Mouse (Mus musculus) gastrocnemius, postnatal 36 days (tissue): Measurements from ENCODE around the gene Mtln. TPM values are rescaled to one million over a fixed set of nuclear protein-coding genes. Genes with fewer than 3 reads are reported as not detected.

Source experiments
- DNase-seq, 2 experiments: peaks; one replicate each; pipeline ENCODE4 v3.0.0; 2022
- intact Hi-C: fragments of 180-260 bp; cut with DNase I; formaldehyde crosslinking; loops from one replicate; pipeline ENCODE4 v1.15.1; 2025
- long read RNA-seq, 2 experiments: library from polyadenylated mRNA; stranded (forward); transcript quantifications; one replicate each; pipeline ENCODE4 v2.0.0; 2021
- total RNA-seq, 2 experiments: library from RNA; stranded (reverse); gene quantifications; 2 replicates each; pipeline ENCODE4 v1.2.3; 2021

The Mtln gene
- total RNA-seq = 100 to 1,000 TPM; 105 to 118 TPM
- long read RNA-seq, experiment 1, transcript Mtln-201 (2 exons, 800 nt) = major isoform, 414 of 414 reads
- long read RNA-seq, experiment 1, partial matches to known transcripts = 0 of 414 reads
- long read RNA-seq, experiment 1, other reads (novel, unspliced or antisense) = 0 of 414 reads
- long read RNA-seq, experiment 2, transcript Mtln-201 (2 exons, 800 nt) = major isoform, 504 of 504 reads
- long read RNA-seq, experiment 2, partial matches to known transcripts = 0 of 504 reads
- long read RNA-seq, experiment 2, other reads (novel, unspliced or antisense) = 0 of 504 reads

- peak; percentile 76 to 79 for DNase-seq
- intact Hi-C loops = no loop called here
Measured at GRCm38 (mm10) chr2:127791919-127792603, at the start of gene Mtln. Gene Mtln, minus strand, starts transcription at chr2:127792488.

- DNase-seq = no peak
- intact Hi-C loops = loop anchor here (10.0 kb wide), 1 partner anchor 157 kb away; no protein-coding TSS in a partner anchor
Measured at GRCm38 (mm10) chr2:127841402-127841801, 49.1 kb upstream of the Mtln start.

- intact Hi-C loops = no loop called here
- DNase-seq = no peak
Measured at GRCm38 (mm10) chr2:127839425-127839824, 47.1 kb upstream of the Mtln start.

GRCm38 (mm10) chr2:127838576-127838975 is 46.3 kb upstream of the Mtln start, which contains the start of gene Acoxl:
Gene Acoxl, plus strand, starts transcription at chr2:127838876.
- DNase-seq = no peak
- intact Hi-C loops = no loop called here

DNA sequence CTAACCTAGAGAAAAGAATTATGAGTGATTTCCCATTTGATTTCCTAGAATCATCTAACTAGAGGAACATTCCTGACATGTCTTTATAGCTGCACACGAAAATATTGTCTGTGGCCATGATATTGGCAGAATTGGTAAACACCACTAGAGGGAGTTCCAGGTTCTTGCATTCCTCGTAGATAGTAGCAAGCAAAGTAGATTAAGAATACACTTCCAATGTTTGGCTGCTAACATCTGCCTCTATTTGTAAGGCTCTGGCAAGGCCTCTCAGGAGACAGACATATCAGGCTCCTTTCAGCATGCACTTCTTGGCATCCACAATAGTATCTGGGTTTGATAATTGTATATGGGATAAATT is 40.5 kb upstream of the Mtln start:
- intact Hi-C loops = no loop called here
- no peak for DNase-seq

DNA sequence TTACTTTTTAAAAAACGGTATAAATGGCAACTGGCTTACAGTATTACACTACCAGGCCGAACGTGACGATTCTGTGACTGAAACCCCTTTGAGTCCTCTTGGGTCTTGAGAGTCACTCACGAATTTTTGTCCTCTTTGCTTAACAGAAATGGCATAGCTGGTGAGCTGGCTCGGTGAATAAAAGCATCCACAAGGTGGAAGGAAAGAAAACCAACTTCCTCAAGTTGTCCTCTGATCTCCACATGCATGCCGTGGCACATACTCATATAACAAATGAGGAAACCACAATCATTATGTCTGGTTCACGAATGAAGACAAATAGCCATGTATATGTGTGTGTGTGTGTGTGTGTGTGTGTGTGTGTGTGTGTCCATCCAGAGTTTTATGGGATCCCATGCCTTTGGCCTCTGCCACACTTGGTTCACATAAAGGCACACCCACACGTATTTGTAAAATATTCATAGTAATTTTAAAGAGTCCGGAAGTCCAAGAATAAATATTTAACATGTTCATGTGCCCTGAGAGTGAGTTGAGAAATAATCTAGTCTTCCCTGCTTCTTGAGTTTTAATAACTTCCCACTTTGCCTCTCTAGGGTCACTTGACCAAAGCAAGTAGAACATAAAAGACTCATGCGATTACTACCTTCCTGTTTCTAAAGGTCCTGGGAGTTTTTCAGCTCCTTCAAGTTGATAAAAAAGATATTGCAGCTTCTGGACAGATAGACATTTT is 40.0 kb upstream of the Mtln start:
- DNase-seq = no peak

GRCm38 (mm10) chr2:127831401-127832102 is 39.3 kb upstream of the Mtln start, which contains the start of gene Bub1:
Gene Bub1, minus strand, starts transcription at chr2:127831865.
- peak; percentile 84 to 93 for DNase-seq
- intact Hi-C loops = no loop called here

More for the DNA sequence above, 40.0 kb upstream of the Mtln start:
- intact Hi-C loops = no loop called here

DNA sequence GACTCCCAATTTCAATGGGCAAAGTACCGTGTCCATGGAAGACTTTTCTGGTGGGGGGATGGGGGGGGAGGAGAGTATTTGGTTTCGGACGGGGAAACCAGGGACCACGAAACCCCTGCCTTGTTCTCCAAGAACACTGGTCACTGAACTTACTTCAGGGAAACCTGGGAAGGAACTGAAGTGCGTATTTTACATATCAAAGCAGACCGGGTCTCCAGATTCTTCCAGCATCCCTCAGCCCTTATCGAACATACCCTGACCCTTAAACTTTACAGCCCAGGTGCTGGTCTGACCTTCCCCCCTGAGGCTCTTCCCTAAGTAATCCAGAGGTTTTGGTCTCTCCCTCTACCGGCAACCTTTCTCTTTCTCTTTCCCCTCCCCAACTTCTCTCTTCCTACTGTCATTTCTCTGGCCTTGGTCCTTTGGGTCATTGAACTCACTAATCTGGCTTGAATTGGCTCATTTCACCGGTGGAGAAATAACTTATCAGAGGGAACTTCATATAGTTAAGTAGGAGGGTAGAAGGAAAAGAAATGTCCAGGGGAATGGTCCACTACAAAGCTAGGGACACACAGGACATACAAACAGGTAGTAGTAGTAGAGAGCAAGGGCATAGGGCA is 2.5 kb downstream of the Mtln start:
- DNase-seq = no peak
- intact Hi-C loops = no loop called here

DNA sequence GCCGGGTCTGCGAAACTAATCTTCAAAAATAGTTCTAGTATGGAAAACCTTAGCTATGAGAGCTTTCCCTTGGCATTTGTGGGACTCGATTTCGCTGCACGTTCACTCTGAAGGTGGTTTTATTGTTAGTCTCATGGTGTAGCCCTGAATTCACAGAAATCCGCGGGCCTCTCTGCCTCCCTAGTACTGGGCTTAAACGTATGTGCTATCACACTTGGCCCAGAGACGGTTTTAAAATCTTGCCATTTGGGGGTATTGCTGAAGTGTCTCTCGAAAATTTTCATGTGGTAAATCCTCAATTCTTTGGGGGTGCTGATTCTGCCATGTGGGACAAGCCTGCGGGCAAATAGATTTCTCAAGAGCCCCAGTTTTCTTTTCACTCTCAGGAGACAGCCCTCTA is 3.1 kb downstream of the Mtln start:
- no peak for DNase-seq
- intact Hi-C loops = no loop called here

DNA sequence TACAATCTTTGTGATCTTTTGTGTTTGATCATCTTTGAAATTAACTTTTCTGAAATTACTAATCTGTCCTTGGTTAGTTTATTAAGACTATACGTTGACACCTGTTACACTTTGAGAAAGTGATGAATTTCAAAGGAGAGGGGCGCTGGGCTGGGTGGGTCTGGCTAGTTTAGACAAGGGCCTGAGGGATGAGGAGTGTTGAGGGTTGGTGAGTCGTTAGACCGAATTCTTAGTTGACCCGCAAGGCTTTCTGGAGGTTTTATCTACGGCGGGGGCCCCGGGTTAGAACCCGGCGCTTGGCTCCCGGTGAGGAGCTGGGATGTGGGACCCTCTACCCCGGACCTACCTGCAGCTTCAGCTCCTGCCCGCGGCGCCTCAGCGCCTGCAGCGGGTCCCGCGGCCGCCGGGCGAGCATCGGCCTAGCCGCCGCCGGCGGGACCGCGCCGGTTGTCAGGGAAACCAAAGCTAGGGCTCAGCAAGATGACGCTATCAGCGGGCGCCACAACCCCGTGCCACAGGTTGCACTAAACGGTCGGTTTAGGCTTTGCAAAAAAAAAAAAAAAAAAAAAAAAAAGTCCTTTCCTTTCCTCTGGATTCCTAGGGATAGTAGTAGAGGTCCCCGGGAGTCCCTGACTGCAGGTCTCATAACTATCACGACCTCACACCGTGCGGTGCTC is 3.7 kb downstream of the Mtln start, which contains the start of gene Nphp1:
Nphp1 (minus strand) TSS at position 458 of the 677 bp plus-strand sequence.
- intact Hi-C loops = no loop called here
- peak; percentile 66 to 78 for DNase-seq

GRCm38 (mm10) chr2:127787226-127787625 is 5.1 kb downstream of the Mtln start:
- DNase-seq = no peak
- intact Hi-C loops = no loop called here

- intact Hi-C loops = no loop called here
- no peak for DNase-seq
Measured at GRCm38 (mm10) chr2:127778451-127778850, 13.8 kb downstream of the Mtln start.

- intact Hi-C loops = no loop called here
- no peak for DNase-seq
Measured at GRCm38 (mm10) chr2:127775013-127775412, 17.3 kb downstream of the Mtln start.

DNA sequence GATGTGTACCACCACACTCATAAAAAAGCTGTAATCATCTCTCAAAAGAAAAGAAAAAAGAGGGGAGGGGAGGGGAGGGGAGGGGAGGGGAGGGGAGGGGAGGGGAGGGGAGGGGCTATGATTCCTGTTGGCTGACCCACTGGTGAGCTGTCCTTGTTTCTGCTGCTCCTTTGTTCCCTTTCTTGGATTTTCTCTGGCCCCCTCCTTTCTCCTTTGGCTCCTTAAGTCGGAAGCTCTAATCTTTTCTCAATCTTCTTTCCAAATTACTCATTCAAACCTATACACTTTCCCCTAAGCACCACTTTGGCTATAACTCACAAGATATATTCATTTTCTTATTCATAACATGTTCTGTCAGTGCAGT is 17.7 kb downstream of the Mtln start:
- intact Hi-C loops = no loop called here
- no peak for DNase-seq

- DNase-seq = no peak
- intact Hi-C loops = no loop called here
Measured at GRCm38 (mm10) chr2:127773938-127774577, 18.2 kb downstream of the Mtln start.

DNA sequence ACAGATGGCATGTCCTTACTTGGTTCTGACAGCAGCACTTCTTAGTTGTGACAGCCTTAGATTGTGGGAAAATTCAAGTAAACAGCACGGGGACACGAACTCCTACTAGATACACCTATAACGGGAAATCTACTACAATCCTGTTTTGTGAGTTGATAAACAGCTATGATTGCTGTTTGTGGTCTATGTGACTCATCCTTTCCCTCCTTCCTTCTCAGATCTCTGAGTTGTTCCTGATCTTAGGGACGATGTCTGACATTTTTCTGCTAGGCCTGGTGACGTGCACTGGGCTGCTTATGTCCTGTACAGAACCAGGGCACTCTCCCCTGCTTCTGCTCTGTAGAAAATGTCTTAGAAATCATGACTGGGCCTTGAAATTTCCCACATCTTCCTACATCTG is 30.7 kb downstream of the Mtln start:
- no peak for DNase-seq
- intact Hi-C loops = no loop called here

DNA sequence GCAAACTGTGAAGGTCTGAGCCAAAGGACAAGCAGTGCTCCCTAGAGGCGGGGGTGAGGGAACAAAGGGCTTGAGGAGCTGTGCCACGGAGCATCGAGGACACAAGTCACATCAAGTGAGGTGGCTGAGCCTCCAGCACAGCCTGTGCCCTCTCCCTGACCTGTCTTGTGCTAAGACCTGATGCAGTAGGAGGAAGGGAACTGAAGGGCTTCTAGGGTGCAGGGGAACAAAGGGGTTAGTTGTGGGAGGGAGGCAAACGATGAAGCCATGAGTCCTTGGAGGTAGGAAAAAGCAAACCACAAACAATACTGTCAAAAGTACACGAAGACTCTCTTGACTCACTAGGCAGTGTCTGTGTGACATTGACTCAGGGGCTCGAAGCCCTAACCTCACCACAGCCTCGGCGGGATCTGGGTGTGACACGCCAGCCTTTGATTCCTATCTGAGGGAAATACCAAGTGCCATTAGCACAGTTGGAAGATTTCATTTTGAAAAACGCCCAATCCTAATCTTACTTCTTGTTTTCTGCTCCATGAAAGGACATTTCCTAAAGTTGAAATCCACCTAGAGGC is 31.8 kb downstream of the Mtln start:
- DNase-seq = no peak
- intact Hi-C loops = no loop called here

DNA sequence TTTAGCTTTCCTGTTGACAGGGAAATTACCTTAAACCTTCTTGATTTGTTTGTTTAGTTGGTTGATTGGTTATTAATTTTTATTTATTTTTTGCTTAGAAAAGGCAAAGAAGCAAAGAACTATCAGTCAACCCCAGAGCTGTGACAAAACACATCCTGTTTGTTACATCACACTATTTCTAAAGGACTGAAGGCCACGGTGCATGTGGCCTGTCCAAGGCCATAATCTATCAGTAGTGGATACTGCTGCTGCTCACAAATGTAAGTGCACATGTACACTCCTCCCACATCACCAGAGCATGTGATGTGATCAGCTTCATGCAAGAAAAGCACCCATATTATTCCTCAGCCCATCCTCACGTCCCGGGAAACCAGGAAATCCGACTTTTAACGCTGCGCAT is 32.3 kb downstream of the Mtln start:
- DNase-seq = no peak
- intact Hi-C loops = no loop called here
